Mouse (Mus musculus) spleen, adult 2 months (tissue): ENCODE data around the gene Plin5.

Experiments used
- CTCF ChIP-seq: fragments of 200-500 bp; IDR thresholded peaks from 2 replicates; pipeline ENCODE4 v1.5.1; 2011; ENCODE audit warnings: mild to moderate bottlenecking, inconsistent platforms; ENCODE audit not compliant: insufficient read depth, insufficient read length, insufficient replicate concordance; ENCODE audit errors: extremely low read depth
- POLR2A ChIP-seq: fragments of 200-500 bp; IDR thresholded peaks from 2 replicates; pipeline ENCODE4 v1.6.1; 2011; ENCODE audit warnings: low read depth, low read length, inconsistent platforms

- no peak for TF ChIP-seq CTCF
- no peak for TF ChIP-seq POLR2A
Measured at GRCm38 (mm10) chr17:56119981-56120880, 2.8 kb upstream of the Plin5 start.
